Mouse (Mus musculus) liver, embryonic 14.5 days (tissue): ENCODE data around the gene Satb2. TPM values are rescaled to one million over a fixed set of nuclear protein-coding genes. Genes with fewer than 3 reads are reported as not detected.

ENCODE experiments used
- ATAC-seq: fragments of 200-750 bp; cut with Nextera tagmentation; 2 replicates; pipeline ENCODE4 v1.8.0; 2017; ENCODE audit warnings: moderate number of reproducible peaks, mild to moderate bottlenecking, moderate library complexity; ENCODE audit not compliant: insufficient read depth
- DNase-seq, 3 experiments: peaks; one replicate each; pipeline ENCODE4 v3.0.0-alpha.2; 2012 to 2013; ENCODE audit warnings: low read depth in 3 of 3, low spot score in 3 of 3
- H3K27ac ChIP-seq: fragments of 300-500 bp; sonication (generic); 2 replicates; pipeline ENCODE4 v1.5.1; 2014; ENCODE audit warnings: moderate library complexity, mild to moderate bottlenecking, control low read depth, inconsistent platforms
- H3K27me3 ChIP-seq: fragments of 300-500 bp; sonication (generic); 2 replicates; pipeline ENCODE4 v1.6.1; 2014; ENCODE audit warnings: mild to moderate bottlenecking, low read length, moderate library complexity; ENCODE audit not compliant: control insufficient read depth, insufficient read depth
- H3K36me3 ChIP-seq: fragments of 300-500 bp; sonication (generic); replicated peaks from 2 replicates; pipeline ENCODE4 v1.6.1; 2014; ENCODE audit warnings: low read depth; ENCODE audit not compliant: control insufficient read depth, insufficient read depth
- H3K4me1 ChIP-seq, 2 experiments: fragments of 200-500 bp in 1 of 2; fragments of 300-500 bp in 1 of 2; sonication (generic) in 1 of 2; replicated peaks; 2 replicates each; pipeline ENCODE4 v1.6.1; 2012 to 2014; ENCODE audit warnings: antibody characterized with exemption in 1 of 2, inconsistent platforms in 1 of 2, low read length in 1 of 2; ENCODE audit not compliant: control insufficient read depth in 2 of 2, insufficient read depth in 2 of 2
- H3K4me2 ChIP-seq: fragments of 300-500 bp; sonication (generic); 2 replicates; pipeline ENCODE4 v1.6.1; 2014; ENCODE audit warnings: low read depth, mild to moderate bottlenecking, control low read depth, moderate library complexity
- H3K4me3 ChIP-seq, 2 experiments: fragments of 200-500 bp in 1 of 2; fragments of 300-500 bp in 1 of 2; sonication (generic) in 1 of 2; 2 replicates each; pipeline ENCODE4 v1.5.1; 2012 to 2014; ENCODE audit warnings: low read depth in 2 of 2, low read length in 2 of 2, mild to moderate bottlenecking in 2 of 2, control low read depth in 1 of 2, inconsistent platforms in 1 of 2, moderate library complexity in 1 of 2; ENCODE audit not compliant: insufficient read depth in 1 of 2
- H3K9ac ChIP-seq: fragments of 300-500 bp; sonication (generic); replicated peaks from 2 replicates; pipeline ENCODE4 v1.6.1; 2014; ENCODE audit warnings: mild to moderate bottlenecking, control low read depth, moderate library complexity
- H3K9me3 ChIP-seq: fragments of 300-500 bp; sonication (generic); 2 replicates; pipeline ENCODE4 v1.6.1; 2016; ENCODE audit warnings: low read length, mixed read lengths; ENCODE audit not compliant: control insufficient read depth
- CTCF ChIP-seq: IDR thresholded peaks from 2 replicates; pipeline ENCODE4 v1.5.1; 2016; ENCODE audit warnings: antibody characterized with exemption, low read depth, control low read depth
- EP300 ChIP-seq: IDR thresholded peaks from 2 replicates; pipeline ENCODE4 v1.6.1; 2016; ENCODE audit warnings: antibody characterized with exemption, low read depth
- WGBS: fragments of 180-500 bp; shearing (Covaris S2); extraction: QIAGEN DNeasy Blood & Tissue Kit; methylation state at CpG from one replicate; pipeline ENCODE4 v1.1.7; 2014; ENCODE audit not compliant: insufficient replicate concordance; 5-methylcytosine and 5-hydroxymethylcytosine counted together
- polyA plus RNA-seq, 2 experiments: library from polyadenylated mRNA; depleted of rRNA in 1 of 2; stranded (reverse) in 1 of 2; unstranded in 1 of 2; fragments of >200 nt; fragmentation: Nextera tagmentation in 1 of 2; extraction: Ambion mirVana in 1 of 2; gene quantifications; 2 replicates each; pipeline versions ENCODE4 v1.2.1 to v1.2.3; 2012 to 2014

Satb2 gene
- polyA plus RNA-seq, 2 experiments = 0.03 TPM

DNA sequence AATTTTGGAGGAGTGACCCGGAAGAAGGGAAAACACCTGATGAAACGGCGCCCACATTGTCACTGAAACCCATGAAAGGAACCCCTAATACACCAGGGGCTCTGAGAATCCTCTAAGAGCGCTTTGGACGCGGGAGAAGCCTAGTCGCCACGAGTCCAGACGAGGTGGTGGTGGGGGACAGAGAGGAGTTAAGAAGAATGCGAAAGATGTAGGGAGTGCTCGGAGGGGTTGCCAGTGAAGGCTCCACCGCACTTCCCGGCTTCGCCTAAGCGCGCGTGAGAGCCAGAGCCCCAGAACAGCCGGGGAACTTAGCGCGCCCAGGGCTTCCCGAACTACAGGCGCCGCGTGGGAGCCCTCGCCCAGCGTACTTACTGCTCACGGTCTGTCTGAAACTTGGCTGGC lies 7.7 kb downstream of the Satb2 start:
- no peaks in the 10 kb centered on the region for H3K9me3 ChIP-seq
- no peak overlapping the region for H3K9ac ChIP-seq

GRCm38 (mm10) chr1:56969364-56970360 lies 8.8 kb downstream of the Satb2 start:
- H3K27ac ChIP-seq = no peak overlapping the region
- no peak for TF ChIP-seq EP300
- TF ChIP-seq CTCF = no peak

More for the DNA sequence above, 7.7 kb downstream of the Satb2 start:
- H3K4me1 ChIP-seq = no peaks in the 10 kb centered on the region
- no peak for ATAC-seq
- TF ChIP-seq EP300 = no peak
- TF ChIP-seq CTCF = no peak
- H3K27me3 ChIP-seq = peaks cover 79% of the 10 kb centered on the region
- peak overlapping the region in 1 of 2 experiments; percentile 18; a peak in 1 of 4 replicates for H3K4me3 ChIP-seq
- H3K27ac ChIP-seq = no peak overlapping the region
- H3K4me2 ChIP-seq = peak overlapping the region; percentile 71
- DNase-seq = no peak
- WGBS = 2% methylated on average over 27 of the region's 27 CpGs
- no peaks in the 10 kb centered on the region for H3K36me3 ChIP-seq

DNA sequence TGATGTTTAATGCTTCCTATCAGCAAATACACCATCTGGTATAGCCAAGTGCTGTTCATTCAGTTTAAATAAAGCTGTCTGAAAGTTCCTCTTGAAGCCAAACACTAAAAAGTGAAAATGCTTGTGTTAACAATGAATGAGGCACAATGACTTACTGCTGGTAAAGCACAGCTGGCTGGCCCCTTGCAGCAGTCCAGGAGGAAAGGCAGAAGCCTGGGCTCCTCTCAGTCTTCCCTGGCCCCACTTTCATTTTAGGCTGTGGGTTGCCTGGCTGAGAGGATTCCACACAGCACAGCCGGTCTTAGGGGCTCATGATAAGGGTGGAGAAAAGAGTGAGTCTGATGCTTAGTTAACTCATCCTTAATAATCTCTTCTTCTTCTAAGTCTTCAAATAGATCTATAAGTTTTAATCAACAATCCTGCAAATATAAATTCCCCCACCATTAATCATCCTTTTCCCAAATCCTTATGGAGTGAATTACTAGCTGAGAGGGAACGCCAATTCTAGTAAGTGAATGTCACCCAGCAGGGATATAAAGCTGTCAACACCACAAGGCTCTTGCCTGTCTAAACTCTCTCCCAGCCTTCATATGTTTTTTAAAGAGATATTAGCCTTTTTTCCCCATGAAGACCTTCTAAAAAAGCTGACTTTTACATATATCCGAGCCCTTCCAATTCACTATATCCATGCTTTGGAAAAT lies 12.4 kb downstream of the Satb2 start:
- no peak for TF ChIP-seq CTCF
- TF ChIP-seq EP300 = no peak
- 53% methylated on average over 3 of the region's 3 CpGs for WGBS
- no peak overlapping the region for H3K9ac ChIP-seq
- H3K4me3 ChIP-seq = no peak overlapping the region
- H3K27ac ChIP-seq = no peak overlapping the region
- no peaks in the 10 kb centered on the region for H3K4me1 ChIP-seq
- no peak for DNase-seq
- no peak for ATAC-seq
- no peaks in the 10 kb centered on the region for H3K9me3 ChIP-seq
- no peak overlapping the region for H3K4me2 ChIP-seq
- peaks cover 36% of the 10 kb centered on the region for H3K27me3 ChIP-seq
- no peaks in the 10 kb centered on the region for H3K36me3 ChIP-seq

More at GRCm38 (mm10) chr1:56969364-56970360, 8.8 kb downstream of the Satb2 start:
- Histone ChIP-seq H3K4me1 (no peaks in the 10 kb centered on the region), H3K4me3 (no peak overlapping the region), H3K9me3 (no peaks in the 10 kb centered on the region), H3K9ac (no peak overlapping the region), H3K4me2 (peak overlapping the region; percentile 0; the same call in 1 of the 2 replicates), H3K27me3 (peaks cover 70% of the 10 kb centered on the region), H3K36me3 (no peaks in the 10 kb centered on the region)
- ATAC-seq = no peak
- no peak for DNase-seq
- 3% methylated on average over 47 of the region's 47 CpGs for WGBS

DNA sequence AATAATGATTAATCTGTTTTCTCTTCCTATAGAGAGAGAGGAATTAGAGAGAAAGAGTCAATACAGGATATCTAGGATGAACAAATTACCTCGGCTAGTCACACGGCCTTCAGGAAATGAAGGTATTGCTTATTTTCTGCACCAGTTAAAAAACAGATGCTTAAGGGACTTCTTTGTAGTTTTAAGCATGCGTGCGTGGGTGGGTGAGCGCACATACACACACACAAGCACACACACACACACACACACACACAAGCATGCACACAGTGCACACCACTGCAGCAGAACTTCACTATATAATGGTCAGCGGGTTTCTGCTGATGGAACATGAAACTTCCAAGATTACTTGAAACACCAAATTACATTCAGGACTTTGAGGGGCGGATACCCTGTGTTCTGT lies 14.0 kb downstream of the Satb2 start:
- no peak for TF ChIP-seq EP300
- TF ChIP-seq CTCF = no peak
- H3K27ac ChIP-seq = no peak overlapping the region
- ATAC-seq (no peak), DNase-seq (no peak)
- 63% methylated on average over 7 of the region's 7 CpGs for WGBS
- no peak overlapping the region for H3K9ac ChIP-seq
- peaks cover 21% of the 10 kb centered on the region for H3K27me3 ChIP-seq
- no peaks in the 10 kb centered on the region for H3K36me3 ChIP-seq
- H3K4me1 ChIP-seq = no peaks in the 10 kb centered on the region
- no peaks in the 10 kb centered on the region for H3K9me3 ChIP-seq
- no peak overlapping the region for H3K4me2 ChIP-seq
- H3K4me3 ChIP-seq = no peak overlapping the region

DNA sequence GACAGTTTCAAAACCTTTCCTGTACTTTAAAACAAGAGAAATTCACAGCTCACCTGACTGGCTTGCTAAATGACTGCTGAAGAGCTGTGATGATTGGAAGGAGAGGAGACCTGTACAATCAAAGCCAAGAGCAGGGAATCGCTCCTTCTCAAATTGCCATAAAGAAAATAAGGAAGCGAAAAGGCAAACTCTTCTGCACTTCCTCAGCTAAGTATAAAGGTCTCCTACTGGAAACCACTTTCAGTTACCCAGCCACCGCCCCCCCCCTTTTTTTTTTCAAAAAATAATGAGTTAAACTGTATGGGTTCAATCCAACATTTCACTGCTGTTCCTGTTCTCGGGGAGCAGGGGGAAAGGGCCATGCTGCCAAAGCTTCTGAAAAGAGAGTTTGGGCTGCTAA lies 15.2 kb downstream of the Satb2 start:
- H3K4me3 ChIP-seq = no peak overlapping the region
- 48% methylated on average over 4 of the region's 4 CpGs for WGBS
- TF ChIP-seq EP300 (no peak), CTCF (no peak)
- no peak for DNase-seq
- H3K4me1 ChIP-seq = no peaks in the 10 kb centered on the region
- ATAC-seq = no peak
- no peaks in the 10 kb centered on the region for H3K36me3 ChIP-seq
- H3K27ac ChIP-seq = no peak overlapping the region
- H3K9me3 ChIP-seq = no peaks in the 10 kb centered on the region
- no peak overlapping the region for H3K4me2 ChIP-seq
- H3K9ac ChIP-seq = no peak overlapping the region
- peaks cover 9% of the 10 kb centered on the region for H3K27me3 ChIP-seq
